Mouse (Mus musculus): ENCODE data around the gene Xrcc3. TPM values are rescaled to one million over a fixed set of nuclear protein-coding genes. Genes with fewer than 3 reads are reported as not detected.

Xrcc3 gene
- polyA plus RNA-seq, 1 experiment from 2014 or later = 1.8 TPM

GRCm38 (mm10) chr12:111819936-111820335, 6.3 kb upstream of the Xrcc3 start:
- TF ChIP-seq CTCF (IDR thresholded peaks at IDR 0.05) (no peak), EP300 (IDR thresholded peaks at IDR 0.05) (no peak)
- Histone ChIP-seq H3K27ac (ENCODE audit: low read length) (no peak overlapping the region), H3K27me3 (replicated peaks; ENCODE audit: insufficient read depth, low read length) (no peaks in the 10 kb centered on the region), H3K4me3 (ENCODE audit: low read depth, low read length) (no peak overlapping the region), H3K4me1 (ENCODE audit: insufficient read depth, low read depth, low read length) (peaks cover 21% of the 10 kb centered on the region), H3K4me2 (replicated peaks; ENCODE audit: low read depth, low read length) (no peak overlapping the region), H3K36me3 (ENCODE audit: insufficient read depth, low read length) (peaks cover 14% of the 10 kb centered on the region), H3K9me3 (ENCODE audit: low read length) (no peaks in the 10 kb centered on the region), H3K9ac (replicated peaks; ENCODE audit: low read depth) (no peak overlapping the region)
- WGBS = 63% methylated on average over 8 of the region's 8 CpGs
- ATAC-seq (no peak), DNase-seq (ENCODE audit: low spot score) (peak; percentile 32)

- H3K27ac ChIP-seq (ENCODE audit: low read length) = no peak overlapping the region
- no peaks in the 10 kb centered on the region for H3K9me3 ChIP-seq (ENCODE audit: low read length)
- H3K4me1 ChIP-seq (ENCODE audit: insufficient read depth, low read depth, low read length) = peaks cover 26% of the 10 kb centered on the region
- WGBS = 83% methylated on average over 8 of the region's 8 CpGs
- H3K27me3 ChIP-seq (replicated peaks; ENCODE audit: insufficient read depth, low read length) = no peaks in the 10 kb centered on the region
- no peak for TF ChIP-seq CTCF (IDR thresholded peaks at IDR 0.05)
- no peak for TF ChIP-seq EP300 (IDR thresholded peaks at IDR 0.05)
- DNase-seq (ENCODE audit: low spot score) = no peak
- H3K4me2 ChIP-seq (replicated peaks; ENCODE audit: low read depth, low read length) = no peak overlapping the region
- H3K4me3 ChIP-seq (ENCODE audit: low read depth, low read length) = no peak overlapping the region
- no peak for ATAC-seq
- H3K9ac ChIP-seq (replicated peaks; ENCODE audit: low read depth) = no peak overlapping the region
- H3K36me3 ChIP-seq (ENCODE audit: insufficient read depth, low read length) = no peaks in the 10 kb centered on the region
Observed at GRCm38 (mm10) chr12:111817991-111818390, 4.3 kb upstream of the Xrcc3 start.

GRCm38 (mm10) chr12:111816967-111817366, 3.3 kb upstream of the Xrcc3 start:
- DNase-seq (ENCODE audit: low spot score) (no peak), ATAC-seq (no peak)
- H3K27me3 ChIP-seq (replicated peaks; ENCODE audit: insufficient read depth, low read length) = no peaks in the 10 kb centered on the region
- H3K4me1 ChIP-seq (ENCODE audit: insufficient read depth, low read depth, low read length) = peaks cover 27% of the 10 kb centered on the region
- H3K9me3 ChIP-seq (ENCODE audit: low read length) = no peaks in the 10 kb centered on the region
- H3K9ac ChIP-seq (replicated peaks; ENCODE audit: low read depth) = no peak overlapping the region
- 45% methylated on average over 9 of the region's 9 CpGs for WGBS
- no peaks in the 10 kb centered on the region for H3K36me3 ChIP-seq (ENCODE audit: insufficient read depth, low read length)
- peak overlapping the region; percentile 98 for H3K27ac ChIP-seq (ENCODE audit: low read length)
- H3K4me2 ChIP-seq (replicated peaks; ENCODE audit: low read depth, low read length) = peak overlapping the region; percentile 60
- TF ChIP-seq CTCF (IDR thresholded peaks at IDR 0.05) = no peak; the same call in 1 of the 2 replicates
- no peak for TF ChIP-seq EP300 (IDR thresholded peaks at IDR 0.05)
- no peak overlapping the region for H3K4me3 ChIP-seq (ENCODE audit: low read depth, low read length)

GRCm38 (mm10) chr12:111816528-111816927, 2.9 kb upstream of the Xrcc3 start:
- TF ChIP-seq CTCF (IDR thresholded peaks at IDR 0.05) = no peak
- TF ChIP-seq EP300 (IDR thresholded peaks at IDR 0.05) = no peak
- Histone ChIP-seq H3K4me1 (ENCODE audit: insufficient read depth, low read depth, low read length) (peaks cover 27% of the 10 kb centered on the region), H3K4me2 (replicated peaks; ENCODE audit: low read depth, low read length) (peak overlapping the region; percentile 60), H3K36me3 (ENCODE audit: insufficient read depth, low read length) (no peaks in the 10 kb centered on the region), H3K27ac (ENCODE audit: low read length) (peak overlapping the region; percentile 98), H3K4me3 (ENCODE audit: low read depth, low read length) (no peak overlapping the region), H3K27me3 (replicated peaks; ENCODE audit: insufficient read depth, low read length) (no peaks in the 10 kb centered on the region), H3K9ac (replicated peaks; ENCODE audit: low read depth) (no peak overlapping the region), H3K9me3 (ENCODE audit: low read length) (no peaks in the 10 kb centered on the region)
- 52% methylated on average over 13 of the region's 13 CpGs for WGBS
- no peak for ATAC-seq
- DNase-seq (ENCODE audit: low spot score) = no peak

GRCm38 (mm10) chr12:111814769-111815762, 1.4 kb upstream of the Xrcc3 start:
- ATAC-seq (peak; percentile 25), DNase-seq (ENCODE audit: low spot score) (peak; percentile 78)

GRCm38 (mm10) chr12:111813111-111813765, 435 bp downstream of the Xrcc3 start:
- DNase-seq (ENCODE audit: low spot score) (no peak), ATAC-seq (no peak)
- no peak for TF ChIP-seq CTCF (IDR thresholded peaks at IDR 0.05)
- no peak for TF ChIP-seq EP300 (IDR thresholded peaks at IDR 0.05)
- Histone ChIP-seq H3K4me1 (ENCODE audit: insufficient read depth, low read depth, low read length) (peaks cover 24% of the 10 kb centered on the region), H3K27ac (ENCODE audit: low read length) (peak overlapping the region; percentile 26; the same call in 1 of the 2 replicates), H3K9me3 (ENCODE audit: low read length) (no peaks in the 10 kb centered on the region), H3K4me2 (replicated peaks; ENCODE audit: low read depth, low read length) (peak overlapping the region; percentile 81), H3K27me3 (replicated peaks; ENCODE audit: insufficient read depth, low read length) (no peaks in the 10 kb centered on the region), H3K36me3 (ENCODE audit: insufficient read depth, low read length) (peaks cover under 1% of the 10 kb centered on the region; the same call in 1 of the 2 replicates), H3K4me3 (ENCODE audit: low read depth, low read length) (peak overlapping the region; percentile 70), H3K9ac (replicated peaks; ENCODE audit: low read depth) (peak overlapping the region; percentile 34)
- 2% methylated on average over 27 of the region's 27 CpGs for WGBS

More at GRCm38 (mm10) chr12:111814769-111815762, 1.4 kb upstream of the Xrcc3 start:
- TF ChIP-seq CTCF (IDR thresholded peaks at IDR 0.05) (no peak), EP300 (IDR thresholded peaks at IDR 0.05) (peak; percentile 81)
- peak overlapping the region; percentile 70 for H3K4me3 ChIP-seq (ENCODE audit: low read depth, low read length)
- WGBS = 18% methylated on average over 19 of the region's 19 CpGs
- H3K27me3 ChIP-seq (replicated peaks; ENCODE audit: insufficient read depth, low read length) = no peaks in the 10 kb centered on the region
- H3K9ac ChIP-seq (replicated peaks; ENCODE audit: low read depth) = peak overlapping the region; percentile 83
- H3K4me1 ChIP-seq (ENCODE audit: insufficient read depth, low read depth, low read length) = peaks cover 27% of the 10 kb centered on the region
- H3K27ac ChIP-seq (ENCODE audit: low read length) = peak overlapping the region; percentile 98
- H3K9me3 ChIP-seq (ENCODE audit: low read length) = no peaks in the 10 kb centered on the region
- no peaks in the 10 kb centered on the region for H3K36me3 ChIP-seq (ENCODE audit: insufficient read depth, low read length)
- peak overlapping the region; percentile 60 for H3K4me2 ChIP-seq (replicated peaks; ENCODE audit: low read depth, low read length)
